Mouse (Mus musculus) thymus, adult 2 months (tissue): ENCODE data around the gene Msantd3. TPM values are rescaled to one million over a fixed set of nuclear protein-coding genes. Genes with fewer than 3 reads are reported as not detected.

ENCODE experiments used
- DNase-seq: peaks from one replicate; pipeline ENCODE4 v3.0.0; 2021
- H3K27ac ChIP-seq: fragments of 200-500 bp; 2 replicates; pipeline ENCODE4 v1.5.1; 2012; ENCODE audit warnings: low read length, control low read depth; ENCODE audit not compliant: control insufficient read depth, insufficient read depth
- H3K27me3 ChIP-seq: fragments of 200-500 bp; 2 replicates; pipeline ENCODE4 v1.6.1; 2012; ENCODE audit warnings: mild to moderate bottlenecking, low read length, moderate library complexity, mixed read lengths; ENCODE audit not compliant: control insufficient read depth, insufficient read depth
- H3K36me3 ChIP-seq: fragments of 200-500 bp; 2 replicates; pipeline ENCODE4 v1.6.1; 2012; ENCODE audit warnings: mild to moderate bottlenecking, low read length, moderate library complexity; ENCODE audit not compliant: control insufficient read depth, insufficient read depth
- H3K4me1 ChIP-seq: fragments of 200-500 bp; replicated peaks from 2 replicates; pipeline ENCODE4 v1.6.1; 2012; ENCODE audit warnings: low read length; ENCODE audit not compliant: control insufficient read depth, insufficient read depth
- H3K4me3 ChIP-seq: fragments of 200-500 bp; 2 replicates; pipeline ENCODE4 v1.5.1; 2012; ENCODE audit warnings: mild to moderate bottlenecking, low read length, control low read depth, moderate library complexity; ENCODE audit not compliant: control insufficient read depth, insufficient read depth
- CTCF ChIP-seq: fragments of 200-500 bp; IDR thresholded peaks from 2 replicates; pipeline ENCODE4 v1.5.1; 2012; ENCODE audit warnings: mild to moderate bottlenecking, control low read depth, low read length, moderate library complexity, borderline replicate concordance; ENCODE audit not compliant: control insufficient read depth, poor library complexity, insufficient read depth; ENCODE audit errors: extremely low read depth
- POLR2A ChIP-seq: fragments of 200-500 bp; IDR thresholded peaks from 2 replicates; pipeline ENCODE4 v1.6.1; 2012; ENCODE audit warnings: mild to moderate bottlenecking, low read length, control low read depth, moderate library complexity; ENCODE audit not compliant: control insufficient read depth, poor library complexity, insufficient read depth; ENCODE audit errors: extremely low read depth
- WGBS: fragments of 180-500 bp; shearing (Covaris S2); methylation state at CpG from one replicate; pipeline ENCODE4 v1.1.7; 2018; 5-methylcytosine and 5-hydroxymethylcytosine counted together
- polyA plus RNA-seq: library from polyadenylated mRNA; depleted of rRNA; stranded (reverse); fragments of >200 nt; gene quantifications from 2 replicates; pipeline ENCODE4 v1.2.3, GENCODE M21; 2012; rRNA removed

The Msantd3 gene
- polyA plus RNA-seq, 1 experiment: 1.2 TPM

GRCm38 (mm10) chr4:48610251-48610650, 70.5 kb downstream of the Msantd3 start:
- DNase-seq: no peak
- 94% methylated on average over 6 of the region's 6 CpGs for WGBS
- Histone ChIP-seq H3K4me3 (no peak overlapping the region), H3K27me3 (no peaks in the 10 kb centered on the region), H3K36me3 (no peaks in the 10 kb centered on the region), H3K27ac (no peak overlapping the region), H3K4me1 (no peaks in the 10 kb centered on the region)
- no peak for TF ChIP-seq CTCF
- no peak for TF ChIP-seq POLR2A

Other genes starting within 250 kb of the Msantd3 start
- gene Tex10, start 66.5 kb upstream of the Msantd3 start, polyA plus RNA-seq: 20.3 and 22.3 TPM in 2 replicates
- 1.2 and 1.3 TPM in 2 replicates for gene Tmeff1, start 45.2 kb downstream of the Msantd3 start, polyA plus RNA-seq
- 0.63 TPM in 1 of 2 replicates, not detected in the other for gene Cavin4, start 123.6 kb downstream of the Msantd3 start, polyA plus RNA-seq